Mouse (Mus musculus): Measurements from ENCODE around the gene Rsrc2.

- TF ChIP-seq MXI1 (IDR thresholded peaks at IDR 0.05; ENCODE audit: low read depth, low read length) (peak; percentile 34), GATA1 (IDR thresholded peaks at IDR 0.05; ENCODE audit: low read depth, low read length) (no peak), TAL1 (IDR thresholded peaks at IDR 0.05; ENCODE audit: low read length) (no peak), POLR2A (IDR thresholded peaks at IDR 0.05; ENCODE audit: control insufficient read depth in 1 of 2, insufficient read depth in 1 of 2, low read depth in 1 of 2, low read length in 2 of 2, poor library complexity in 1 of 2) (peak; percentile 80 to 85), RAD21 (IDR thresholded peaks at IDR 0.05; ENCODE audit: low read depth, low read length) (no peak), CTCF (IDR thresholded peaks at IDR 0.05 in 2 of 3, conservative IDR thresholded peaks at IDR 0.05 in 1 of 3; ENCODE audit: control insufficient read depth in 1 of 3, insufficient read depth in 1 of 3, low read depth in 2 of 3, low read length in 3 of 3, poor library complexity in 1 of 3, severe bottlenecking in 1 of 3) (no peak), MEF2A (IDR thresholded peaks at IDR 0.05; ENCODE audit: extremely low read depth, insufficient replicate concordance, low read depth, low read length, poor library complexity, severe bottlenecking) (no peak), SMC3 (IDR thresholded peaks at IDR 0.05; ENCODE audit: low read depth, low read length) (no peak), UBTF (IDR thresholded peaks at IDR 0.05; ENCODE audit: borderline replicate concordance, insufficient read depth, low read depth, low read length) (0 out of 2 replicates have a peak, but pooled peaks have one; percentile 27), JUND (IDR thresholded peaks at IDR 0.05; ENCODE audit: low read depth, low read length) (no peak)
These were observed 28.6 kb downstream of the Rsrc2 start, which contains the start of gene Zcchc8 for GRCm38 (mm10) chr5:123720328-123721311.
